Mouse (Mus musculus): ENCODE results near the gene Clstn3. TPM values are rescaled to one million over a fixed set of nuclear protein-coding genes. Genes with fewer than 3 reads are reported as not detected.

Gene Clstn3
- polyA plus RNA-seq, 1 experiment from 2014 or later: 2.8 TPM

- H3K9me3 ChIP-seq (ENCODE audit: control insufficient read depth, low read length): peaks cover 4% of the 10 kb centered on the region; the same call in 1 of the 2 replicates
- no peaks in the 10 kb centered on the region for H3K4me1 ChIP-seq (ENCODE audit: control insufficient read depth, insufficient read depth, low read length)
- 34% methylated on average over 10 of the region's 10 CpGs for WGBS
- no peak overlapping the region for H3K4me2 ChIP-seq (replicated peaks; ENCODE audit: low read depth, low read length)
- no peak overlapping the region for H3K9ac ChIP-seq (ENCODE audit: low read depth, low read length)
- H3K27ac ChIP-seq (ENCODE audit: low read depth, low read length): no peak overlapping the region
- H3K27me3 ChIP-seq (ENCODE audit: control insufficient read depth, insufficient read depth, low read length): no peaks in the 10 kb centered on the region
- H3K4me3 ChIP-seq (ENCODE audit: low read length): no peak overlapping the region
- no peaks in the 10 kb centered on the region for H3K36me3 ChIP-seq (ENCODE audit: control insufficient read depth, insufficient read depth, low read length)
- no peak for ATAC-seq (ENCODE audit: low FRiP score, low TSS enrichment)
These were observed 35.4 kb upstream of the Clstn3 start for GRCm38 (mm10) chr6:124499914-124500566.

GRCm38 (mm10) chr6:124496054-124496453 lies 31.5 kb upstream of the Clstn3 start:
- H3K4me3 ChIP-seq (ENCODE audit: low read length): no peak overlapping the region
- H3K9me3 ChIP-seq (ENCODE audit: control insufficient read depth, low read length): peaks cover 4% of the 10 kb centered on the region; the same call in 1 of the 2 replicates
- H3K4me1 ChIP-seq (ENCODE audit: control insufficient read depth, insufficient read depth, low read length): no peaks in the 10 kb centered on the region
- no peak overlapping the region for H3K9ac ChIP-seq (ENCODE audit: low read depth, low read length)
- no peak overlapping the region for H3K4me2 ChIP-seq (replicated peaks; ENCODE audit: low read depth, low read length)
- no peaks in the 10 kb centered on the region for H3K36me3 ChIP-seq (ENCODE audit: control insufficient read depth, insufficient read depth, low read length)
- no peak overlapping the region for H3K27ac ChIP-seq (ENCODE audit: low read depth, low read length)
- WGBS: 89% methylated on average over 5 of the region's 5 CpGs
- ATAC-seq (ENCODE audit: low FRiP score, low TSS enrichment): no peak
- no peaks in the 10 kb centered on the region for H3K27me3 ChIP-seq (ENCODE audit: control insufficient read depth, insufficient read depth, low read length)

- peaks cover 4% of the 10 kb centered on the region; the same call in 1 of the 2 replicates for H3K9me3 ChIP-seq (ENCODE audit: control insufficient read depth, low read length)
- no peak overlapping the region for H3K4me3 ChIP-seq (ENCODE audit: low read length)
- no peak overlapping the region for H3K4me2 ChIP-seq (replicated peaks; ENCODE audit: low read depth, low read length)
- ATAC-seq (ENCODE audit: low FRiP score, low TSS enrichment): peak; percentile 33; the same call in 1 of the 2 replicates
- H3K4me1 ChIP-seq (ENCODE audit: control insufficient read depth, insufficient read depth, low read length): no peaks in the 10 kb centered on the region
- no peak overlapping the region for H3K9ac ChIP-seq (ENCODE audit: low read depth, low read length)
- 69% methylated on average over 5 of the region's 5 CpGs for WGBS
- H3K36me3 ChIP-seq (ENCODE audit: control insufficient read depth, insufficient read depth, low read length): no peaks in the 10 kb centered on the region
- H3K27ac ChIP-seq (ENCODE audit: low read depth, low read length): no peak overlapping the region; the same call in 1 of the 2 replicates
- no peaks in the 10 kb centered on the region for H3K27me3 ChIP-seq (ENCODE audit: control insufficient read depth, insufficient read depth, low read length)
These were observed 29.3 kb upstream of the Clstn3 start for GRCm38 (mm10) chr6:124493886-124494285.

- H3K9me3 ChIP-seq (ENCODE audit: control insufficient read depth, low read length): peaks cover 4% of the 10 kb centered on the region; the same call in 1 of the 2 replicates
- H3K9ac ChIP-seq (ENCODE audit: low read depth, low read length): no peak within 1 kb of the TSS
- no peaks in the 10 kb centered on the region for H3K36me3 ChIP-seq (ENCODE audit: control insufficient read depth, insufficient read depth, low read length)
- H3K4me1 ChIP-seq (ENCODE audit: control insufficient read depth, insufficient read depth, low read length): no peaks in the 10 kb centered on the region
- peak; percentile 95 for ATAC-seq (ENCODE audit: low FRiP score, low TSS enrichment)
- no peak within 1 kb of the TSS for H3K4me2 ChIP-seq (replicated peaks; ENCODE audit: low read depth, low read length)
- no peak within 1 kb of the TSS for H3K4me3 ChIP-seq (ENCODE audit: low read length)
- no peaks in the 10 kb centered on the region for H3K27me3 ChIP-seq (ENCODE audit: control insufficient read depth, insufficient read depth, low read length)
- 50% methylated on average over 4 of the region's 4 CpGs for WGBS
- no peak within 1 kb of the TSS; the same call in 1 of the 2 replicates for H3K27ac ChIP-seq (ENCODE audit: low read depth, low read length)
These were observed 28.4 kb upstream of the Clstn3 start, which contains the start of gene C1rl for GRCm38 (mm10) chr6:124492842-124493561. Gene C1rl, plus strand, starts transcription at chr6:124493113.

GRCm38 (mm10) chr6:124491427-124491826 lies 26.8 kb upstream of the Clstn3 start:
- peaks cover 4% of the 10 kb centered on the region; the same call in 1 of the 2 replicates for H3K9me3 ChIP-seq (ENCODE audit: control insufficient read depth, low read length)
- no peaks in the 10 kb centered on the region for H3K4me1 ChIP-seq (ENCODE audit: control insufficient read depth, insufficient read depth, low read length)
- no peak overlapping the region for H3K9ac ChIP-seq (ENCODE audit: low read depth, low read length)
- 78% methylated on average over 6 of the region's 6 CpGs for WGBS
- H3K36me3 ChIP-seq (ENCODE audit: control insufficient read depth, insufficient read depth, low read length): no peaks in the 10 kb centered on the region
- H3K4me3 ChIP-seq (ENCODE audit: low read length): no peak overlapping the region
- H3K4me2 ChIP-seq (replicated peaks; ENCODE audit: low read depth, low read length): no peak overlapping the region
- H3K27ac ChIP-seq (ENCODE audit: low read depth, low read length): no peak overlapping the region
- no peaks in the 10 kb centered on the region for H3K27me3 ChIP-seq (ENCODE audit: control insufficient read depth, insufficient read depth, low read length)
- no peak for ATAC-seq (ENCODE audit: low FRiP score, low TSS enrichment)

GRCm38 (mm10) chr6:124488952-124489351 lies 24.4 kb upstream of the Clstn3 start:
- no peak for ATAC-seq (ENCODE audit: low FRiP score, low TSS enrichment)
- Histone ChIP-seq H3K9ac (ENCODE audit: low read depth, low read length) (no peak overlapping the region), H3K27ac (ENCODE audit: low read depth, low read length) (no peak overlapping the region)

GRCm38 (mm10) chr6:124487509-124487908 lies 22.9 kb upstream of the Clstn3 start:
- Histone ChIP-seq H3K4me2 (replicated peaks; ENCODE audit: low read depth, low read length) (no peak overlapping the region), H3K27me3 (ENCODE audit: control insufficient read depth, insufficient read depth, low read length) (no peaks in the 10 kb centered on the region), H3K4me1 (ENCODE audit: control insufficient read depth, insufficient read depth, low read length) (no peaks in the 10 kb centered on the region), H3K9me3 (ENCODE audit: control insufficient read depth, low read length) (no peaks in the 10 kb centered on the region), H3K36me3 (ENCODE audit: control insufficient read depth, insufficient read depth, low read length) (no peaks in the 10 kb centered on the region), H3K4me3 (ENCODE audit: low read length) (no peak overlapping the region), H3K9ac (ENCODE audit: low read depth, low read length) (no peak overlapping the region), H3K27ac (ENCODE audit: low read depth, low read length) (no peak overlapping the region)
- no peak for ATAC-seq (ENCODE audit: low FRiP score, low TSS enrichment)
- 55% methylated on average over 2 of the region's 2 CpGs for WGBS

More at GRCm38 (mm10) chr6:124488952-124489351, 24.4 kb upstream of the Clstn3 start:
- Histone ChIP-seq H3K27me3 (ENCODE audit: control insufficient read depth, insufficient read depth, low read length) (no peaks in the 10 kb centered on the region), H3K36me3 (ENCODE audit: control insufficient read depth, insufficient read depth, low read length) (no peaks in the 10 kb centered on the region), H3K4me2 (replicated peaks; ENCODE audit: low read depth, low read length) (no peak overlapping the region), H3K4me3 (ENCODE audit: low read length) (no peak overlapping the region), H3K9me3 (ENCODE audit: control insufficient read depth, low read length) (no peaks in the 10 kb centered on the region), H3K4me1 (ENCODE audit: control insufficient read depth, insufficient read depth, low read length) (no peaks in the 10 kb centered on the region)
- WGBS: 81% methylated on average over 4 of the region's 4 CpGs

- WGBS: 37% methylated on average over 21 of the region's 21 CpGs
- H3K4me2 ChIP-seq (replicated peaks; ENCODE audit: low read depth, low read length): peak overlapping the region; percentile 25
- H3K9me3 ChIP-seq (ENCODE audit: control insufficient read depth, low read length): no peaks in the 10 kb centered on the region
- no peaks in the 10 kb centered on the region for H3K4me1 ChIP-seq (ENCODE audit: control insufficient read depth, insufficient read depth, low read length)
- no peak overlapping the region for H3K9ac ChIP-seq (ENCODE audit: low read depth, low read length)
- ATAC-seq (ENCODE audit: low FRiP score, low TSS enrichment): peak; percentile 78
- H3K36me3 ChIP-seq (ENCODE audit: control insufficient read depth, insufficient read depth, low read length): no peaks in the 10 kb centered on the region
- no peak overlapping the region for H3K27ac ChIP-seq (ENCODE audit: low read depth, low read length)
- H3K27me3 ChIP-seq (ENCODE audit: control insufficient read depth, insufficient read depth, low read length): no peaks in the 10 kb centered on the region
- peak overlapping the region; percentile 1; the same call in 1 of the 2 replicates for H3K4me3 ChIP-seq (ENCODE audit: low read length)
These were observed 21.0 kb upstream of the Clstn3 start for GRCm38 (mm10) chr6:124485414-124486144.

Data from kidney, embryonic 14.5 days (tissue).